Mouse (Mus musculus): ENCODE data around the gene Alyref.

The Alyref gene

GRCm38 (mm10) chr11:120598283-120598989, at the start of gene Alyref, which contains the start of gene Anapc11:
Gene Alyref (minus strand): TSS chr11:120598365.
Gene Anapc11 (plus strand): TSS chr11:120598421.
- peak; percentile 90 for DNase-seq

- DNase-seq: no peak
Observed at GRCm38 (mm10) chr11:120647047-120647830, 49.1 kb upstream of the Alyref start.

- DNase-seq: peak; percentile 87
Observed at GRCm38 (mm10) chr11:120643601-120643987, 45.4 kb upstream of the Alyref start, which contains the start of gene Pycr1. Gene Pycr1 (minus strand): TSS chr11:120643769.

- no peak for DNase-seq
Observed at GRCm38 (mm10) chr11:120642939-120643600, 44.9 kb upstream of the Alyref start.

- no peak for DNase-seq
Observed at GRCm38 (mm10) chr11:120641869-120642268, 43.7 kb upstream of the Alyref start.

GRCm38 (mm10) chr11:120641255-120641654, 43.1 kb upstream of the Alyref start:
- no peak for DNase-seq

GRCm38 (mm10) chr11:120634810-120635209, 36.6 kb upstream of the Alyref start:
- no peak for DNase-seq

GRCm38 (mm10) chr11:120633520-120634343, 35.6 kb upstream of the Alyref start, which contains the start of gene Mafg:
Gene Mafg (minus strand): TSS chr11:120633600.
- DNase-seq: peak; percentile 91

- DNase-seq: peak; percentile 70
Observed at GRCm38 (mm10) chr11:120632559-120633519, 34.7 kb upstream of the Alyref start.

GRCm38 (mm10) chr11:120631726-120632448, 33.7 kb upstream of the Alyref start:
- DNase-seq: no peak

GRCm38 (mm10) chr11:120630881-120631725, 32.9 kb upstream of the Alyref start:
- DNase-seq: no peak

- DNase-seq: no peak
Observed at GRCm38 (mm10) chr11:120630401-120630871, 32.3 kb upstream of the Alyref start.

- no peak for DNase-seq
Observed at GRCm38 (mm10) chr11:120629911-120630310, 31.7 kb upstream of the Alyref start.

GRCm38 (mm10) chr11:120629341-120629730, 31.2 kb upstream of the Alyref start:
- no peak for DNase-seq

- no peak for DNase-seq
Observed at GRCm38 (mm10) chr11:120628601-120629340, 30.6 kb upstream of the Alyref start.

- no peak for DNase-seq
Observed at GRCm38 (mm10) chr11:120627468-120628300, 29.5 kb upstream of the Alyref start.

GRCm38 (mm10) chr11:120626785-120627467, 28.8 kb upstream of the Alyref start:
- no peak for DNase-seq
